Mouse (Mus musculus) hindbrain, embryonic 16.5 days (tissue): ENCODE measurements around the gene Klhl29. TPM values are rescaled to one million over a fixed set of nuclear protein-coding genes. Genes with fewer than 3 reads are reported as not detected.
A peak's percentile ranks its signal among the peaks of the same experiment; 100 is the strongest.

Experiments used
- ATAC-seq: fragments of 200-750 bp; cut with Nextera tagmentation; 2 replicates; pipeline ENCODE4 v1.8.0; 2017; ENCODE audit warnings: moderate TSS enrichment, moderate library complexity
- H3K27ac ChIP-seq: fragments of 300-500 bp; sonication (generic); 2 replicates; pipeline ENCODE4 v1.5.1; 2014; ENCODE audit warnings: low read depth, mild to moderate bottlenecking, control low read depth, low read length, moderate library complexity
- H3K27me3 ChIP-seq: fragments of 300-500 bp; sonication (generic); replicated peaks from 2 replicates; pipeline ENCODE4 v1.6.1; 2014; ENCODE audit warnings: low read length; ENCODE audit not compliant: control insufficient read depth, insufficient read depth
- H3K36me3 ChIP-seq: fragments of 300-500 bp; sonication (generic); 2 replicates; pipeline ENCODE4 v1.6.1; 2014; ENCODE audit warnings: mild to moderate bottlenecking, low read length, moderate library complexity, mixed read lengths; ENCODE audit not compliant: control insufficient read depth, insufficient read depth
- H3K4me1 ChIP-seq: fragments of 300-500 bp; sonication (generic); 2 replicates; pipeline ENCODE4 v1.6.1; 2014; ENCODE audit warnings: low read depth, low read length; ENCODE audit not compliant: control insufficient read depth, insufficient read depth
- H3K4me2 ChIP-seq: fragments of 300-500 bp; sonication (generic); 2 replicates; pipeline ENCODE4 v1.6.1; 2014; ENCODE audit warnings: mild to moderate bottlenecking, low read length, control low read depth, moderate library complexity
- H3K4me3 ChIP-seq: fragments of 300-500 bp; sonication (generic); 2 replicates; pipeline ENCODE4 v1.5.1; 2014; ENCODE audit warnings: mild to moderate bottlenecking, low read length, control low read depth, moderate library complexity
- H3K9ac ChIP-seq: fragments of 300-500 bp; sonication (generic); 2 replicates; pipeline ENCODE4 v1.6.1; 2014; ENCODE audit warnings: low read depth, mild to moderate bottlenecking, control low read depth, low read length, moderate library complexity
- H3K9me3 ChIP-seq: fragments of 300-500 bp; sonication (generic); 2 replicates; pipeline ENCODE4 v1.6.1; 2014; ENCODE audit warnings: mild to moderate bottlenecking, low read length, moderate library complexity; ENCODE audit not compliant: control insufficient read depth
- WGBS: fragments of 180-500 bp; shearing (Covaris S2); extraction: QIAGEN DNeasy Blood & Tissue Kit; methylation state at CpG from one replicate; pipeline ENCODE4 v1.1.7; 2014; 5-methylcytosine and 5-hydroxymethylcytosine counted together
- polyA plus RNA-seq: library from polyadenylated mRNA; unstranded; fragments of >200 nt; fragmentation: Nextera tagmentation; extraction: Ambion mirVana; gene quantifications from 2 replicates; pipeline ENCODE4 v1.2.1, GENCODE M21; 2015

The Klhl29 gene
- polyA plus RNA-seq, 1 experiment from 2014 or later: 2.3 TPM

GRCm38 (mm10) chr12:5336927-5337712 lies 38.4 kb downstream of the Klhl29 start:
- H3K4me3 ChIP-seq: no peak overlapping the region
- no peak overlapping the region for H3K27ac ChIP-seq
- no peaks in the 10 kb centered on the region for H3K9me3 ChIP-seq
- no peak overlapping the region for H3K4me2 ChIP-seq
- H3K36me3 ChIP-seq: no peaks in the 10 kb centered on the region; the same call in 1 of the 2 replicates
- peaks cover 7% of the 10 kb centered on the region for H3K4me1 ChIP-seq
- 0 out of 2 replicates have a peak, but pooled peaks have one; percentile 25 for ATAC-seq
- 27% methylated on average over 8 of the region's 8 CpGs for WGBS
- no peaks in the 10 kb centered on the region for H3K27me3 ChIP-seq
- H3K9ac ChIP-seq: 0 out of 2 replicates have a peak overlapping the region, but pooled peaks have one; percentile 25

- Histone ChIP-seq H3K4me3 (no peak overlapping the region), H3K27ac (no peak overlapping the region), H3K4me2 (no peak overlapping the region), H3K9ac (no peak overlapping the region), H3K4me1 (peaks cover 11% of the 10 kb centered on the region), H3K36me3 (no peaks in the 10 kb centered on the region; the same call in 1 of the 2 replicates), H3K9me3 (no peaks in the 10 kb centered on the region), H3K27me3 (no peaks in the 10 kb centered on the region)
- WGBS: 71% methylated on average over 6 of the region's 6 CpGs
- ATAC-seq: no peak
Observed at GRCm38 (mm10) chr12:5336331-5336730, 39.2 kb downstream of the Klhl29 start.

GRCm38 (mm10) chr12:5334956-5335355 lies 40.5 kb downstream of the Klhl29 start:
- ATAC-seq: no peak
- Histone ChIP-seq H3K4me1 (peaks cover 11% of the 10 kb centered on the region), H3K4me2 (no peak overlapping the region), H3K27ac (no peak overlapping the region), H3K9ac (no peak overlapping the region), H3K27me3 (no peaks in the 10 kb centered on the region), H3K36me3 (no peaks in the 10 kb centered on the region; the same call in 1 of the 2 replicates), H3K9me3 (no peaks in the 10 kb centered on the region), H3K4me3 (no peak overlapping the region)
- 60% methylated on average over 9 of the region's 9 CpGs for WGBS

- H3K4me3 ChIP-seq: no peak overlapping the region
- no peaks in the 10 kb centered on the region for H3K27me3 ChIP-seq
- WGBS: 74% methylated on average over 2 of the region's 2 CpGs
- H3K36me3 ChIP-seq: no peaks in the 10 kb centered on the region; the same call in 1 of the 2 replicates
- no peak overlapping the region for H3K4me2 ChIP-seq
- ATAC-seq: no peak
- H3K4me1 ChIP-seq: peaks cover 11% of the 10 kb centered on the region
- H3K27ac ChIP-seq: no peak overlapping the region
- H3K9me3 ChIP-seq: no peaks in the 10 kb centered on the region
- H3K9ac ChIP-seq: no peak overlapping the region
Observed at GRCm38 (mm10) chr12:5334175-5334574, 41.3 kb downstream of the Klhl29 start.

GRCm38 (mm10) chr12:5331810-5332484 lies 43.5 kb downstream of the Klhl29 start:
- no peak overlapping the region for H3K4me2 ChIP-seq
- no peak overlapping the region for H3K9ac ChIP-seq
- H3K4me1 ChIP-seq: peaks cover 11% of the 10 kb centered on the region
- H3K27me3 ChIP-seq: no peaks in the 10 kb centered on the region
- no peak overlapping the region for H3K27ac ChIP-seq
- no peaks in the 10 kb centered on the region; the same call in 1 of the 2 replicates for H3K36me3 ChIP-seq
- 0 out of 2 replicates have a peak, but pooled peaks have one; percentile 11 for ATAC-seq
- no peak overlapping the region for H3K4me3 ChIP-seq
- no peaks in the 10 kb centered on the region for H3K9me3 ChIP-seq
- WGBS: 42% methylated on average over 13 of the region's 13 CpGs

- Histone ChIP-seq H3K4me3 (no peak overlapping the region), H3K27ac (no peak overlapping the region), H3K9ac (no peak overlapping the region), H3K36me3 (no peaks in the 10 kb centered on the region), H3K4me1 (peaks cover 8% of the 10 kb centered on the region), H3K4me2 (no peak overlapping the region), H3K9me3 (no peaks in the 10 kb centered on the region), H3K27me3 (no peaks in the 10 kb centered on the region)
- 71% methylated on average over 6 of the region's 6 CpGs for WGBS
- no peak for ATAC-seq
Observed at GRCm38 (mm10) chr12:5330496-5331070, 44.9 kb downstream of the Klhl29 start.

GRCm38 (mm10) chr12:5322444-5323087 lies 52.9 kb downstream of the Klhl29 start:
- Histone ChIP-seq H3K36me3 (no peaks in the 10 kb centered on the region), H3K27me3 (no peaks in the 10 kb centered on the region), H3K27ac (no peak overlapping the region), H3K4me1 (peaks cover 4% of the 10 kb centered on the region), H3K9me3 (no peaks in the 10 kb centered on the region), H3K4me3 (no peak overlapping the region), H3K9ac (no peak overlapping the region), H3K4me2 (no peak overlapping the region)
- WGBS: 89% methylated on average over 9 of the region's 9 CpGs
- ATAC-seq: no peak

- ATAC-seq: no peak
- Histone ChIP-seq H3K4me3 (no peak overlapping the region), H3K4me1 (peaks cover 4% of the 10 kb centered on the region), H3K9me3 (no peaks in the 10 kb centered on the region), H3K36me3 (no peaks in the 10 kb centered on the region), H3K27me3 (no peaks in the 10 kb centered on the region), H3K4me2 (no peak overlapping the region), H3K9ac (no peak overlapping the region), H3K27ac (no peak overlapping the region)
- 91% methylated on average over 3 of the region's 3 CpGs for WGBS
Observed at GRCm38 (mm10) chr12:5321017-5321416, 54.5 kb downstream of the Klhl29 start.
